16 mouse cellular contexts compared by ENCODE assay signal in genomic region chr3:95988138-95988537, GRCm38 (mm10). TPM values are rescaled to one million over a fixed set of nuclear protein-coding genes. Genes with fewer than 3 reads are reported as not detected.
DNase-seq lines count a peak whose midpoint lies in the region; ATAC-seq and TF ChIP-seq lines count a peak whose summit lies in the region.
"Had no signal": no experiment of that assay in that cellular context is flagged by ENCODE, and none has a peak within 500 bp of the region (broad histone marks: within the 10 kb centered on the region; RNA-seq: fewer than 3 reads in every experiment).

No protein-coding gene starts in this region.

- H3K36me3 ChIP-seq in heart, embryonic 13.5 days = peaks cover 59% of the 10 kb centered on the region
- H3K36me3 ChIP-seq in liver, postnatal 0 days (replicated peaks; ENCODE audit: insufficient read depth, low read length) = peaks cover 28% of the 10 kb centered on the region
- H3K36me3 ChIP-seq in liver, embryonic 11.5 days (ENCODE audit: control insufficient read depth, insufficient read depth, low read length) = peaks cover 11% of the 10 kb centered on the region
- peaks cover 22 to 34% of the 10 kb centered on the region in 2 experiments for H3K36me3 ChIP-seq in CH12.LX (replicated peaks in 1 of 2; ENCODE audit: control insufficient read depth in 1 of 2, insufficient read depth in 1 of 2, low read length in 1 of 2)

- TF ChIP-seq CTCF in liver, postnatal 0 days (IDR thresholded peaks at IDR 0.05; ENCODE audit: low read depth) = no peak
- no peak for TF ChIP-seq CTCF in CH12.LX (conservative IDR thresholded peaks at IDR 0.05 in 1 of 2, IDR thresholded peaks at IDR 0.05 in 1 of 2; ENCODE audit: low read depth in 2 of 2, low read length in 2 of 2)

- H3K27me3 ChIP-seq in heart, embryonic 13.5 days (replicated peaks) = no peaks in the 10 kb centered on the region
- H3K27me3 ChIP-seq in liver, postnatal 0 days (ENCODE audit: insufficient read depth, low read length) = no peaks in the 10 kb centered on the region
- no peaks in the 10 kb centered on the region; the same call in 1 of the 2 replicates for H3K27me3 ChIP-seq in liver, embryonic 11.5 days (replicated peaks; ENCODE audit: control insufficient read depth, insufficient read depth, low read length)
- H3K27me3 ChIP-seq in CH12.LX (replicated peaks) = no peaks in the 10 kb centered on the region
- H3K27me3 ChIP-seq: embryonic facial prominence, embryonic 15.5 days; hindbrain, embryonic 12.5 days; neural tube, embryonic 13.5 days had no signal

- H3K9ac ChIP-seq in heart, embryonic 13.5 days = no peak overlapping the region
- H3K9ac ChIP-seq in liver, postnatal 0 days (replicated peaks) = no peak overlapping the region
- H3K9ac ChIP-seq in liver, embryonic 11.5 days (ENCODE audit: low read depth, low read length) = no peak overlapping the region
- no peak overlapping the region for H3K9ac ChIP-seq in CH12.LX (ENCODE audit: insufficient read depth, low read depth)
- H3K9ac ChIP-seq: embryonic facial prominence, embryonic 15.5 days; hindbrain, embryonic 12.5 days had no signal

- dilution Hi-C loops in CH12.LX (cut with MboI; ENCODE audit: extremely low pct_ligation_motif_present, extremely low pct_unique_long_range_greater_than_20kb, low sequenced_read_pairs) = no loop called here

- H3K4me3 ChIP-seq in heart, embryonic 13.5 days = no peak overlapping the region
- no peak overlapping the region for H3K4me3 ChIP-seq in liver, postnatal 0 days (ENCODE audit: low read depth, low read length)
- no peak overlapping the region for H3K4me3 ChIP-seq in liver, embryonic 11.5 days (ENCODE audit: low read depth, low read length)
- no peak overlapping the region for H3K4me3 ChIP-seq in CH12.LX (replicated peaks in 1 of 3; ENCODE audit: low read depth in 2 of 3, low read length in 2 of 3, poor library complexity in 1 of 3)
- no peak overlapping the region for H3K4me3 ChIP-seq in brown adipose tissue, adult 24 weeks (ENCODE audit: insufficient read depth, low read depth, low read length)
- H3K4me3 ChIP-seq: embryonic facial prominence, embryonic 15.5 days; hindbrain, embryonic 12.5 days; neural tube, embryonic 13.5 days had no signal

- WGBS in heart, embryonic 13.5 days = 89% methylated on average over 1 of the region's 1 CpGs
- 96% methylated on average over 1 of the region's 1 CpGs for WGBS in liver, postnatal 0 days (ENCODE audit: insufficient replicate concordance)
- WGBS in liver, embryonic 11.5 days = 93% methylated on average over 1 of the region's 1 CpGs

- H3K4me1 ChIP-seq in heart, embryonic 13.5 days = peaks cover 83% of the 10 kb centered on the region
- peaks cover 24% of the 10 kb centered on the region for H3K4me1 ChIP-seq in liver, postnatal 0 days (ENCODE audit: insufficient read depth)
- H3K4me1 ChIP-seq in liver, embryonic 11.5 days (replicated peaks; ENCODE audit: control insufficient read depth, insufficient read depth, low read length) = peaks cover 31% of the 10 kb centered on the region
- H3K4me1 ChIP-seq in CH12.LX (ENCODE audit: control insufficient read depth in 1 of 2, insufficient read depth in 2 of 2) = peaks cover 40 to 74% of the 10 kb centered on the region in 2 experiments
- peaks cover 8% of the 10 kb centered on the region; the same call in 1 of the 2 replicates for H3K4me1 ChIP-seq in brown adipose tissue, adult 24 weeks (ENCODE audit: control insufficient read depth, insufficient read depth, insufficient read length, low read length)

- H3K9me3 ChIP-seq in heart, embryonic 13.5 days = no peaks in the 10 kb centered on the region
- no peaks in the 10 kb centered on the region for H3K9me3 ChIP-seq in liver, postnatal 0 days (ENCODE audit: low read length)
- H3K9me3 ChIP-seq in liver, embryonic 11.5 days (ENCODE audit: control insufficient read depth, low read length) = no peaks in the 10 kb centered on the region
- H3K9me3 ChIP-seq in CH12.LX (replicated peaks; ENCODE audit: low read length) = peaks cover 8% of the 10 kb centered on the region
- H3K9me3 ChIP-seq: embryonic facial prominence, embryonic 15.5 days; neural tube, embryonic 13.5 days had no signal

- no peak overlapping the region for H3K4me2 ChIP-seq in heart, embryonic 13.5 days
- no peak overlapping the region for H3K4me2 ChIP-seq in liver, postnatal 0 days (ENCODE audit: low read depth, low read length)
- H3K4me2 ChIP-seq in liver, embryonic 11.5 days = no peak overlapping the region
- H3K4me2 ChIP-seq in CH12.LX (ENCODE audit: insufficient read depth, low read depth, poor library complexity, severe bottlenecking) = no peak overlapping the region
- H3K4me2 ChIP-seq: embryonic facial prominence, embryonic 15.5 days; heart, embryonic 11.5 days; hindbrain, embryonic 12.5 days; neural tube, embryonic 13.5 days had no signal

- no peak for TF ChIP-seq RAD21 in CH12.LX (IDR thresholded peaks at IDR 0.05; ENCODE audit: low read depth, low read length)

- H3K79me2 ChIP-seq in CH12.LX (replicated peaks; ENCODE audit: control insufficient read depth, extremely low read depth, insufficient read depth, poor library complexity, severe bottlenecking) = no peaks in the 10 kb centered on the region

- in situ Hi-C loops in CH12.LX (cut with MboI; ENCODE audit: low pct_ligation_motif_present, low pct_unique_long_range_greater_than_20kb, low sequenced_read_pairs) = no loop called here

- H3K27ac ChIP-seq in heart, embryonic 13.5 days (replicated peaks) = peak overlapping the region; percentile 21; the same call in 1 of the 2 replicates
- peak overlapping the region; percentile 48; the same call in 1 of the 2 replicates for H3K27ac ChIP-seq in liver, postnatal 0 days (ENCODE audit: low read depth)
- no peak overlapping the region for H3K27ac ChIP-seq in liver, embryonic 11.5 days (ENCODE audit: low read depth, low read length)
- peak overlapping the region; percentile 54 for H3K27ac ChIP-seq in CH12.LX (ENCODE audit: insufficient read depth, low read depth)
- peak overlapping the region; percentile 57; the same call in 1 of the 2 replicates for H3K27ac ChIP-seq in brown adipose tissue, adult 24 weeks (replicated peaks; ENCODE audit: low read depth, low read length)
- H3K27ac ChIP-seq: embryonic facial prominence, embryonic 15.5 days had no signal

- ATAC-seq in heart, embryonic 13.5 days (ENCODE audit: extremely low read depth, insufficient number of reproducible peaks, low FRiP score, low TSS enrichment) = no peak
- no peak for ATAC-seq in liver, postnatal 0 days
- no peak for ATAC-seq in liver, embryonic 11.5 days (replicated peaks; ENCODE audit: low FRiP score)
- ATAC-seq in monocyte, adult 5-6 weeks (replicated peaks; ENCODE audit: insufficient number of reproducible peaks, low FRiP score, low TSS enrichment, poor library complexity, severe bottlenecking) = no peak
- ATAC-seq: inflammation-experienced regulatory T-cells, adult 6 months had no signal

- no peak for TF ChIP-seq POLR2A in CH12.LX (IDR thresholded peaks at IDR 0.05; ENCODE audit: low read depth, low read length)

- no peak for TF ChIP-seq EP300 in liver, postnatal 0 days (IDR thresholded peaks at IDR 0.05; ENCODE audit: low read depth)
- no peak for TF ChIP-seq EP300 in CH12.LX (IDR thresholded peaks at IDR 0.05; ENCODE audit: low read length)

- DNase-seq in heart, postnatal 4 days = no peak
- no peak for DNase-seq in liver, postnatal 0 days
- DNase-seq in liver, embryonic 11.5 days (ENCODE audit: low spot score) = no peak
- no peak for DNase-seq in CH12.LX (ENCODE audit: extremely low read depth)
- no peak for DNase-seq in urinary bladder, postnatal 36 days (ENCODE audit: low spot score in 2 of 2)
- DNase-seq: cerebellum, postnatal 10 days; gastrocnemius, postnatal 14 days; kidney, postnatal 10 days had no signal

TF ChIP-seq in CH12.LX, 34 proteins besides CTCF, POLR2A, EP300 and RAD21:
- no peak for TF ChIP-seq ZKSCAN1 (IDR thresholded peaks at IDR 0.05; ENCODE audit: borderline replicate concordance, low read depth, low read length)
- 0 out of 2 replicates have a peak, but pooled peaks have one; percentile 4 for TF ChIP-seq MAX (IDR thresholded peaks at IDR 0.05; ENCODE audit: low read length)

RNA-seq across cellular contexts. Expression of gene Plekho1, which starts 7.7 kb away (rescaled TPM):
- 59.2 and 64.8 TPM in 2 replicates for polyA plus RNA-seq in heart, embryonic 13.5 days (2015; fragmentation: Nextera tagmentation; extraction: Ambion mirVana)
- total RNA-seq in heart, postnatal 4 days (2021) = 100 to 1,000 TPM; 141 to 164 TPM
- 10.7 and 11.7 TPM in 2 replicates for polyA plus RNA-seq in liver, postnatal 0 days (2015; fragmentation: Nextera tagmentation; extraction: Ambion mirVana)
- 21.6 and 22.9 TPM in 2 replicates for polyA plus RNA-seq in liver, embryonic 11.5 days (2014; fragmentation: Nextera tagmentation; extraction: Ambion mirVana)
- total RNA-seq in CH12.LX (2012; rRNA removed) (23.0 and 24.6 TPM in 2 replicates), CH12.LX (2014; rRNA removed) (22.2 and 22.3 TPM in 2 replicates)
- polyA plus RNA-seq in CH12.LX (2012; ENCODE audit: insufficient read length, low read depth) = 18.6 and 23.4 TPM in 2 replicates
- polyA plus RNA-seq in brown adipose tissue, adult 24 weeks (2012; ENCODE audit: insufficient read depth, insufficient read length, missing spikeins) = 8.8 and 13.9 TPM in 2 replicates
- 73.1 to 144 TPM (median 131 TPM) in 3 replicates for total RNA-seq in monocyte, adult 5-6 weeks (2017)

RNA-seq across cellular contexts. Expression of gene Anp32e, which starts 59.1 kb away (rescaled TPM):
- polyA plus RNA-seq in heart, embryonic 13.5 days (2015; fragmentation: Nextera tagmentation; extraction: Ambion mirVana) = 164 and 182 TPM in 2 replicates
- 100 to 1,000 TPM; 172 to 180 TPM for total RNA-seq in heart, postnatal 4 days (2021)
- 92.0 and 98.4 TPM in 2 replicates for polyA plus RNA-seq in liver, postnatal 0 days (2015; fragmentation: Nextera tagmentation; extraction: Ambion mirVana)
- polyA plus RNA-seq in liver, embryonic 11.5 days (2014; fragmentation: Nextera tagmentation; extraction: Ambion mirVana) = 110 TPM in 2 replicates
- total RNA-seq in CH12.LX (2012; rRNA removed) (85.2 and 126 TPM in 2 replicates), CH12.LX (2014; rRNA removed) (64.8 and 74.2 TPM in 2 replicates)
- polyA plus RNA-seq in CH12.LX (2012; ENCODE audit: insufficient read length, low read depth) = 439 and 608 TPM in 2 replicates
- 78.5 and 88.8 TPM in 2 replicates for polyA plus RNA-seq in brown adipose tissue, adult 24 weeks (2012; ENCODE audit: insufficient read depth, insufficient read length, missing spikeins)
- 108 to 150 TPM (median 134 TPM) in 3 replicates for total RNA-seq in monocyte, adult 5-6 weeks (2017)
